Comparison of ENCODE assay signal across 18 mouse cellular contexts in genomic region chr5:108446973-108447372, GRCm38 (mm10). TPM values are rescaled to one million over a fixed set of nuclear protein-coding genes. Genes with fewer than 3 reads are reported as not detected.
DNase-seq lines count a peak whose midpoint lies in the region; ATAC-seq lines count a peak whose summit lies in the region.
"Had no signal": no experiment of that assay in that cellular context is flagged by ENCODE, and none has a peak within 500 bp of the region (broad histone marks: within the 10 kb centered on the region; RNA-seq: fewer than 3 reads in every experiment).

No protein-coding gene starts in this region.

- ATAC-seq in common myeloid progenitor, adult 5-6 weeks (replicated peaks; ENCODE audit: low read depth, poor library complexity, severe bottlenecking), result peak; percentile 17
- ATAC-seq in monocyte, adult 5-6 weeks (replicated peaks; ENCODE audit: insufficient number of reproducible peaks, low FRiP score, low TSS enrichment, poor library complexity, severe bottlenecking), result peak; percentile 80

- peak; percentile 7 for DNase-seq in heart, adult 8-10 months (ENCODE audit: low spot score)
- DNase-seq in heart, postnatal 4 days, result no peak
- DNase-seq in lung, postnatal 10 days, result peak; percentile 23
- DNase-seq in thymus, postnatal 25 days, result no peak
- no peak for DNase-seq in layer of hippocampus, postnatal 14 days (ENCODE audit: low spot score in 2 of 2)
- DNase-seq in natural killer cell, adult 2 months (ENCODE audit: low spot score in 2 of 2), result no peak
- DNase-seq: adrenal gland, postnatal 25 days; cerebellum, adult 11 months; cerebellum, postnatal 10 days; kidney, adult 11 months; right cerebral cortex, postnatal 4 days had no signal

RNA-seq across cellular contexts. Expression of gene Mfsd7a, which starts 1.7 kb away (rescaled TPM):
- 1 to 10 TPM; 1.5 to 3.0 (median 2.5) TPM for total RNA-seq in heart, adult 8-10 months (2022)
- under 1 TPM; 0.64 to 0.70 TPM for total RNA-seq in heart, postnatal 4 days (2021)
- 0.46 TPM in 1 of 2 replicates, not detected in the other for total RNA-seq in common myeloid progenitor, adult 5-6 weeks (2017)
- 0.29 to 0.64 TPM (median 0.49 TPM) in 3 replicates for total RNA-seq in monocyte, adult 5-6 weeks (2017)
- total RNA-seq in layer of hippocampus, postnatal 14 days (2021), result under 1 TPM; 0.58 to 0.98 TPM

RNA-seq across cellular contexts. Expression of gene Atp5k, which starts 12.7 kb away (rescaled TPM):
- total RNA-seq in heart, adult 8-10 months (2022), result 1,000 to 10,000 TPM in 2 of 4 experiments, 100 to 1,000 TPM in 2; 523 to 1,345 (median 957) TPM
- 100 to 1,000 TPM; 674 to 726 TPM for total RNA-seq in heart, postnatal 4 days (2021)
- 186 and 241 TPM in 2 replicates for total RNA-seq in common myeloid progenitor, adult 5-6 weeks (2017)
- total RNA-seq in monocyte, adult 5-6 weeks (2017), result 120 to 243 TPM (median 230 TPM) in 3 replicates
- total RNA-seq in layer of hippocampus, postnatal 14 days (2021), result 100 to 1,000 TPM; 331 to 343 TPM

RNA-seq across cellular contexts. Expression of gene Pcgf3, which starts 14.1 kb away (rescaled TPM):
- total RNA-seq in heart, adult 8-10 months (2022), result 10 to 100 TPM; 29.3 to 32.0 (median 31.5) TPM
- 10 to 100 TPM; 61.1 to 64.9 TPM for total RNA-seq in heart, postnatal 4 days (2021)
- 13.0 and 16.1 TPM in 2 replicates for total RNA-seq in common myeloid progenitor, adult 5-6 weeks (2017)
- total RNA-seq in monocyte, adult 5-6 weeks (2017), result 10.9 to 18.0 TPM (median 12.9 TPM) in 3 replicates
- total RNA-seq in layer of hippocampus, postnatal 14 days (2021), result 10 to 100 TPM; 57.2 to 60.4 TPM

RNA-seq across cellular contexts. Expression of gene Pde6b, which starts 58.8 kb away (rescaled TPM):
- not detected for total RNA-seq in heart, adult 8-10 months (2022)
- not detected for total RNA-seq in heart, postnatal 4 days (2021)
- not detected in 2 replicates for total RNA-seq in common myeloid progenitor, adult 5-6 weeks (2017)
- 1.3 TPM in 1 of 3 replicates, not detected in the others for total RNA-seq in monocyte, adult 5-6 weeks (2017)
- total RNA-seq in layer of hippocampus, postnatal 14 days (2021), result under 1 TPM in 1 of 2 experiments, not detected in 1; 0.43 TPM
- total RNA-seq: adrenal gland, postnatal 25 days; gastrocnemius, adult 18-20 months; gastrocnemius, postnatal 4 days; heart, postnatal 25 days; left cerebral cortex, postnatal 10 days; neutrophil, adult 5-6 weeks had no signal

Comparison
In these comparisons a context has a peak if more than half of its experiments do, and no peak if none do; other contexts are left out.
1. DNase-seq: peak in heart, adult 8-10 months (single experiment) and lung, postnatal 10 days (single experiment); none in heart, postnatal 4 days (single experiment), thymus, postnatal 25 days (single experiment), layer of hippocampus, postnatal 14 days (0 of 2) and natural killer cell, adult 2 months (0 of 2).